Mouse (Mus musculus) v-Abl transformed pro-B cells (cell line): ENCODE results near the gene Otx2.
"Not testable (repeated sequence)": the region's sequence is repeated elsewhere in the genome, so short reads cannot be mapped to it uniquely, and the experiment has no call there.

Experiments used
- in situ Hi-C, 2 experiments: fragments of 400-800 bp; cut with MboI; formaldehyde crosslinking; loops; one replicate each; pipeline ENCODE4 v1.15.1; 2025; ENCODE audit not compliant: unreplicated experiment in 2 of 2

Gene Otx2

DNA sequence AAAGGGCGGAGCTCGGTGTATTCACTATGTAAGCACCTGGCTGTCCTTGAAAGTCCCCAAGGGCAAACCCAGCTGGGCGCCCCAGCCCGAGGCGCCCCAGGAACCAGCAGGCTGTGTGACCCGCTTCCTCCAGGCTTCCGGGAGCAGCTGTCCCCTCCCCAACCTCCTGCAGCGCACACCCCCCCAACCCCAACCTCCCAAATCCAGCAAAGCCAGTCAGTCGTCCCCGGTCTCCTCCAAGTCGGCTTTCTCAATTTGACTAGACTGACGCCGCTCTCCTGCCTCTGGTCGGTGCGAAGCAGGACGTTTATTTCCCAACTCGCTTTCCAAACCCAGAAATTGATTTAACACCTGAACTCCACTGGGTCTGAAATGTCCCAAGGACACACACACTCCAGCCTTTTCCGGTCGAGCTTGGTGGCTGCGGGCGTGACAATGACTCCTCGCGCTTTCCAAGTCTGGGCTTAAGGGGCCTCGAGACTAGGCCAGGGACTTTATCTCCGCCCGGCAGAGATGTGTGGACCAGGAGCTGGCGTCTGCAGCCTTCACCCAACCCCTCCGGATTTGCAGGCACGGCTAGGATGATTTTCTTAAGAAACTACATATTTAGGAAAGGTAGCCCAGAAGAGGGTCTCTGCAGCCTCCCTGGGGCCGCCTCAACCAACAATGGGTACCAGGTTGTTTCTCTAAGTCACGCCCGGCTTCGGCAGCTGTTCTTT is 18.4 kb downstream of the Otx2 start:
- in situ Hi-C loops = no loop called here

DNA sequence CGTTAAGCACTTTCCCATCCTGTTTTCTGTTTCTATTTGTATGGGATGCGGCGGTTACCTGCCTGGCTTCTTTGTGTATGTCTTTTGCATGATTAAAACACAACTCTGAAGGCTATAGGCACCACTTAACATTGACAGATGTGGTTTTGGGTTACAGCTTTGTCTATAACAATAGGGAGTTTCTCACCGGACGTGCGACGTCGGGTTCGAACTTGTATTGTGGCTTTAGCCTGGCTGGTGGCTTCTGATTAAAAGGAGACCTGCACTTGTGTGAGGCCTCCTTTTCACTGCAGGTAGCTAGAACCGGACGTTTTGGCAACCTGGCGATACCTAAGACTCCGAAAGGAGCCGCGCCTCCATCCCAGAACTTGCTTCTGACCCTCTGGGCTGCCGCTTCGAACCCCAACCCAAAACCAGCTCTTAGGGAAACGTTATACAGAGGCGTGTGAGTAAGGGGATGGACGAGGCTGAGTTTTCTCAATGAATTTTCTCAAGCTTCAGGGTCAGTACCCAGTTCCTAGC is 19.0 kb downstream of the Otx2 start:
- in situ Hi-C loops = no loop called here

DNA sequence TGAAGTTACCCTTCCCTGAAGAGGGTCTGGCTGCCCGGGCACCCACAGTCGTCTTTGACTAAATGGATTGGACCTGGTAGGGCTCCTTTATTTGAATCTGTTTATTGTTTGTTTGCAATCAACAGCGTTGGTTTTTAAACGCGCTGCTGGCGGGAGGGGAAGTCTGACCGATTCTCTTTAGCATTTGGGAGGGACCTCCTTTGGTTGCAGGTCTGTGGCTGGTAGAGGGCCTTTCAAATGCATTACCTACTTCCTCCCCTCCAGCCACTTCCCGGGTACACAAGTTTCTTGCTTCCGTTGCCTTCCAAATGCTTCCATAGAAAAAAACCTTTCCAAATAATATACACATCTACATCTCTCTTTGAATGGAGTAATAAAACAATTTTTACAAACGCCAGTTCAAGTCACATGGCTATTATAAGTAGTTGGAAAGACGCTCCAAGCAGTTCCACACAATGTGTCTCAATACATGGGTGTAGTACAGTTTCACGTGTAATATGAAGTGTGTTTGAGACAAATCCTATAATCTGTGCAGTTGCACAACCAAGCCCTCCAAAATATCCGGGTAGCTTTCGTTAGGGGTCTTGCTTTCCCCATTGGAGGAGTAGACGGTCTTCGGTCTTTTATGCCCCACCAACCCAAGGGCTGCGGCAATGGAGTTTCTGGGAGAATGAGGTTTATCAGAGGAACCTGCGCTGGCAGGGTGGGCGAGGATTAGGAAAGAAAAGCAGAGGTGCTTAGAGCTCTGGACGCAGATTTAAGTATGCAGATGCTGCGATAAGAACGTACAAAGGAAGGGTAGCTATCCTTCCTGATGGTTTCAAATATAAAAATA is 19.7 kb downstream of the Otx2 start:
- in situ Hi-C loops = no loop called here

DNA sequence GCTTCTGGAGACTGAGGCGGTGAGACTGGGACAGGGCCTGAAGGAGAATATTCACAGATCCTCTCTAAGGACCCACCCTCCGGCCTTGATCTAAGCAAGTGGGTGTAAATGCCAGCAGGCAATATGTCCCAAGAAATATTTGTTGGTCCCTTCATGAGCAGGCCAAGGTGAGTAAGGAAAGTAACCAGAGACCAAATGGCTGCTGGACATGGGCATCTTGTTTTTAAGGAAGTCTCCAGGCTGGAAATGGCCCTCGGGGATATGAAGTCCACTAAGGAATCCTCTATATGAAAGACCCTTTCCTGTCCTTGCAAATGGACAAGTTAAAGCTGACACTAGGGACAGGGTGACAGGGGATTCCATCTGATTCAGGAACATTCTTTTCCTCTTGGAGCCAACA is 20.5 kb downstream of the Otx2 start:
- in situ Hi-C loops = no loop called here

DNA sequence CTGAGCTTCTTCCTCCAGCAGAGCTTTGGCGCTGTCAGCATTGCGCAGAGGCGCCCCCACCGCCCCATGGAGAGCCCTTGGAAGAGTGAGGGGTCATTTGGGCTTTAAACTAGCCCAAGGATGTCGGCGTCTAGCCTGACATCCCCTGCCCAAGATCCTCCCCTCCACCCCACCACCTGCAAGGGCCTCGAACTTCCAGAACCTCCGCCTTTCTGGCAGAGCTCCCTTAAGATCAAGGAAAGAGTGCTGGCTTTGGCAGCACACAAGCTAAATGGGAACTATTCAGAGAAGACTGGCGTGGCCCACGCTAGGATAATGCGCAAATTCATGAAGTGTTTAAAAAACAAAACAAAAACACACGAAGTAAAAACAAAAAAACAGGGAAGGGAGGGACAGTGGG is 21.4 kb downstream of the Otx2 start:
- in situ Hi-C loops = no loop called here

DNA sequence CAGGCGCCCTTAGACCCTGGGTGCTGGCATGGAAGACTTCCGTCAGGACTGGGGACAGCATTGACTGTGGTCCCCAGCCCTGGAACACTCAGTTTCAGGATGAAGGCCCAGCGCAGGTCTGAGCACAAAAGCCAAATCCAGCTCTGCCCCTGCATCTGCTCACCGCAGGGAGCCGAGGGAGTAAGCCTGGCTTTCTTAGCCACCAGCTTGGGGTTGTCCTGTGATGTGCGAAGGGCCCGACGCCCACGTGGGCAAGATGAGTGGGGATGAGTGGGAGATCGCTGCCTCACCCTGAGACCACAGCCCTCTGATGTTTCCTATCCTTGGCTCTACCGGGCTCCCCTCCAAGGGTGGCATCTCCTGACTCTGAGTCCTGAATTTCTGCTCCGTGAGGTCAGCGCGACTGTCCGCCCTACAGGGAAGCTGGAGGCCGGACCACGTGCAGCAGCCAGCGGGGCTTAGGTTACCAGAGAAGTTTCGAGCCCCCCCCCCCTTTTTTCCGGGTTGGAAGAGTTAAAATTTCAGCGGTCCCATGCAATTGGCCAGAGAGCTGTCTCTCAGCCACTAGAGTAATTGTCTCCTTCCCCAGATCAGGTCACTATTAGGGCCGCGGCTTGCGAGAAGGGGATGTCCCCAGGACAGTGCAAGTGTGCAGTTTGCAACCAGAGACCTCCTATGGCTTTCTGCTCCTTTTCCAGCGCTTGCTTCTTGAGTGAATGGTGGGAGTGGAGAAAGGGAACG is 22.0 kb downstream of the Otx2 start:
- in situ Hi-C loops = no loop called here

DNA sequence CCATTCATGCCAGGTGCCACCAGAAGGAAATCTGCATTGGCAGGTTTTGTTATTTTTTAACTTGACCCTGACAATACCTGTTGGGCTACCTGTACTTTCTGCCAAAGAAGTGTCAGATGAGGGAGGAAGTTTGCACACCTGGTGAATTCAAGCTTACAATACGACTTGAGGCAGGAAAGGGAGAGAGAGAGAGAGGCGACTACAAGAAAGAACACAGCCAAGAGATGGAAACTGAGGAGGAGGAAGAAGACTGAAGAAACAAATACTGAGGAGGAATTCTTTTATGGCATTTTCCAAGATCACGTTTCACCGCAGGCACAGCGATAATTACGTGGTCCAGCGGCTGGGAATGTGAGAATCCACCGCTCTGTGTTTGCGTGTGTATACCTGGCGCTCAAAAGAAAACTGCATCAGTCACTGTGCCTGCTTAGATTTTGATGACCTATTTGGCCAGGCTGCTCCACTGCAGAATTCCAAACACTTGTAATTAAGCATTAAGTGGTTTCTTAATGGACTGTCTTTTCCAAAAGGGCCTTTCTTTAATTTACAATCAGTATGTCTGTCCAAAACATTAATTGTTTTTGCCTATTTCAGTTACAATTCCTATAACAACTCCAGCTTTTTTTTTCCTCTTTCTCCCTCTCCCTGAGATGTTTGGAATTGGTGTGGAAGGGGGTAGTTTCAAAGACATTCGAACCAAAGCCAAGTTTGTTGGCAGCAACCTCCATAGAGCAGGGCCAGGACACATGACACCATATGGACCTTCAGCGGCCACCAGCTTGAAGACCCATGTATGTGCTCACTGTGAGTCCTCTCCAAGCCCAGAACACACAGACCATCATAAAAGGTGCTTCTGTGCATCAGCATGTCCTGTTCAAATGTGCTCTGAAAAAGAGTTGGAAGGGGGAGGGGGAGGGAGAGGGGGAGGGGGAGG is 31.9 kb downstream of the Otx2 start:
- in situ Hi-C loops = no loop called here

DNA sequence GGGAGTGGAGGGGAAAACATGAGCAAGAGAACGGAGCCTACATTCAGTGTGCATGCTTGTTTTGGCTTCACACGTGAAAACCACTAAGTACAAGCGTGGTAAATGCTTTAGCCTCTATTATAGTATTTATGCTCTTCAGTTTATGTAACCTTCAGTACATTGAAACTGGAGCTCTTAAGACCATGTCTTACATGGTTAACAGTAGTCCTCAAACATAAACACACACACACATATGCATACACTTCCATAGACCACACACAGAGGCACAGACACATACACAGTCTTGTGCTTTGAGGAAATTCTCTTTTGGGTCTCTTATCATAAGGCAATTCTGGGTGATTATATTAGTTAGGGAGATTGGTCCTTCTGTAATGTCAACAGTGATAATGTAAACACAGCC is 40.5 kb downstream of the Otx2 start:
- in situ Hi-C loops = no loop called here

DNA sequence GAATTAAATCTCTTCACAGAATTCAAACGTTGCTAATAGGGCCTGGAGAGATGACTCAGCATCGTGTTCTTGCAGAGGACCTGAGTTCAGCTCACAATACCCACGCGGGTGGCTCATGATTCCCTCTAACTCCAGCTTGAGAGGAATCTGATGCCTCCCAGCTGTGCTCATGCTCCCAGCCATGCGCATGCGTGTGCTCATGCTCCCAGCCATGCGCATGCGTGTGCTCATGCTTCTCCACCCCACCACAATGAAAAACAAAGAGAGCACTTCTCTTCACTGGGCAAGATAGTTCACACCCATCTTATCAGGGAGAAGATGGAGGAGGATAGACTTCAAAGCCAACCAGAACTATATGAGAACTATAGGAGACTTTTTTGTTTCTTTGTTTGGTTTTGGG is 41.3 kb downstream of the Otx2 start:
- in situ Hi-C loops = no loop called here

DNA sequence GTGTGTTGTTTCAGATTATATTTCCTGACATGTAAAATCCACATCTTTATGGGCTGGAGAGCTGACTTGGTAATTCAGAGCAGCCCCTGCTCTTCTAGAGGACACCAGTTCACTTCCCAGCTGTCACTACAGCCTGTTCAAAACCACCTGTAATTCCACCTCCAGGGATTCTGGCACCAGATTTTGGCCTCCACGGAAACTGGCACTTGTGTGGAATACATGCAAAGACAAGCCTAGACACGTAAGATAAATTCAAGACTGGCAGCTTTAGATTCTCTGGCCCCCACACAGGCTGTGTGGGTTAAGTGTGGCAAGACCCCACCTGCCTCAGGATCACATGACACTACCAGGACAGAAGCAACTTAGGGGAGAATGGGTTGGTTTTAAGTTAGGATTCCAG is 42.1 kb downstream of the Otx2 start:
- in situ Hi-C loops = no loop called here

DNA sequence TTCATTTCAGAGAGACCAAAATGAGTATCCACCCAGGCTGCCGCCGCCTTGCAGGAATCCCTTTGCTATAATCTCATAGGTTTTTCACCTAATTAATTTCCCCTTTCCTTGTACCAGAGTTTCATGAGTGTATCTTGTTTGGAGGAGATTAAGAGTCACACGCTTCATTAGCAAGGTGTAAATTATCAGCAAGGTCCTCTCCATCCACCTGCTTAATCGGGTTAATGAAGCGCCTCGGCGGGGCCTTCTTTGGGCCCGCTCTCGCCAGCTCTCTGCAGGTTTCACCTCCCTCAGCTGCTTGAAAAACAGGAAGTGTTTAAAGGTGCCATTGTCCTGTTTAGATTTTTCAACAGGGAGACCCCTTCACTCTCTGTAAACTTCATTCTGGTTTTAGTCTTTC is 44.2 kb downstream of the Otx2 start:
- in situ Hi-C loops = no loop called here

DNA sequence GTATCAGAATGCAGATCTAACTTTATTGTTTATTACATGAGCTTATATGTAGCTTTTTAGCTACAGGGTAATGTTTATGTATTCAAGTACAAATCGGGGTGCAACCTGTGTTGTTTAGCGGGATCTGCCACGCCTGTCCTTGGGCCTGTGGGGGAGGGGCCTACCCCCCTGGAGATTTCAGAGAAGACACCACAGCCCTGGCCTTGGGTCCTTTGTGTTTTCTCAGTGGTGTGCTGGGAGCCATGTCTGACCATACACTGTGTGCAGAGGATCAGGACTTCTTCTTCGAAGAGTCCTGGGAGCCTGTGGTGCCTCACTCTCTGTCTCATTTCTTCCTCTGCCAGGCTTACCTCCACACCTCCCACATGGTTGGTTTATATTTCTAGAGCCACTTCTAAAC is 47.3 kb downstream of the Otx2 start:
- in situ Hi-C loops = no loop called here

DNA sequence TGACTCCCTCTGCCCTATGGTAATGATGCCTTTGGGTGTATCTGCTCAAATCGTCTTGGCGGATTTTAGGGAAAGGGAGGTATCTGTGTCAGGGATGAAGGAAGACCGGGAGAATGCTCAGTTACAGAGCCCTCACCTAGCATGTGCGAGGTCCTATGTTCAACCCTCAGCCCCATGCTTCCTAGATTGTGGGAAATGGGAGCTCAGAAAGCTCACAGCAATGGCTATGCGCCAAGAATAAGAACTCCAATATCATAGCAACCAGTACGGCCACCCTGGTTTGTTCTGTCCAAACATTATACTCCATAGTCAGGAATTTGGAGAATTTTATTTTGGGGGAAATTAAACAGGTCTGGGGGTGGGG is 48.3 kb downstream of the Otx2 start:
- in situ Hi-C loops = no loop called here

DNA sequence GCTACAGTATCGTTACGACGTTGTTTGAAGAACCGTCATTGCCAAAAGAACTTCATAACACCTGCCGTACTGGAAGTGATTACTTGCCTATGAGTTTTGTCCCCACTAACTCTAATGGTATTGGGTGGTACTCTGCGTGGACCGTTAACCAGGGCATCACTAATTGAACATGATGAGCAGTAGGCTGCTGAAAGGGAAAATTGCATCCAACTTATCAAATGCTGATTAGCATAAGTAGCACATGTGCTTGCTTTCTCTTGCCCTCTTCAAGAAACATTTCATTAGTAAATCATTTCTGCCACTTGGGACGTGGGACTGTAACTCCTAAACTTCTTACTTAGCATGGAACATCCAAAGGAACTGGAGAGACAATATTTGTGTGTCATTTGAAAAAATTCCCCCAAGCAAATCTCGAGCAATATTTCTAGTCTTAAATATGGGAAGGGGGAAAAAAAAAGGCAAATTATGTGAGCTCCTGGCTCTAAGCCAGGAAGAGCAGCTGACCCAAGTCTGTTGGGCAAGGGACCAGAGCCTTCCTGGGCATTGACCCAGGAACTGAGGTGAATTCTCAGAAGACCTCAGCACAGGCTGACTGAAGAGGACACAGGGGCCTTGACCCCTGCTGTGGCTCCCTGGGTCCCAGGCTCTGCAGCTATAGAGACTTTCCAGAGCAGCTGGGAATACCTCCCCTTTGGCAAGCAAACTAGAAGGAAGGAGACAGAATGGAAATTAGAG is 48.9 kb downstream of the Otx2 start:
- in situ Hi-C loops = no loop called here

DNA sequence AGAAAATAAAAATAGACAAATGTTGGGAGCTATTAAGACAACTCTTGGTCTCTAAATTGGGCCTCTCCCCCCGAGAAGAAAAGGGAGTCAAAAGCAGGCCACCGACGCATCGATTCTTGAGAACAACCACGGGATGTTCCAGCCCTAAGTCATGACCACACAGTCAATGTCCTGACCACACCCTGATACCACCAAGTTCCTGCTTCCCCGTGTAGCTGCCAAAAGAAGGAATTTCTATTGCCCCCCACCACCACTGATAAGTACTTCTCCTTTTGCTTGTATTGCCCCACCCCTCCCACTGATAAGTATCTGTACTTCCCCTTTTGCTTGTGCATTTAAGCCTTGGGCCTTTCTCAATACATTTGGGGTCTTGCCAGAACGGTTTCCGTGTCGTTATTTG is 50.9 kb downstream of the Otx2 start:
- in situ Hi-C loops = not testable (repeated sequence)

DNA sequence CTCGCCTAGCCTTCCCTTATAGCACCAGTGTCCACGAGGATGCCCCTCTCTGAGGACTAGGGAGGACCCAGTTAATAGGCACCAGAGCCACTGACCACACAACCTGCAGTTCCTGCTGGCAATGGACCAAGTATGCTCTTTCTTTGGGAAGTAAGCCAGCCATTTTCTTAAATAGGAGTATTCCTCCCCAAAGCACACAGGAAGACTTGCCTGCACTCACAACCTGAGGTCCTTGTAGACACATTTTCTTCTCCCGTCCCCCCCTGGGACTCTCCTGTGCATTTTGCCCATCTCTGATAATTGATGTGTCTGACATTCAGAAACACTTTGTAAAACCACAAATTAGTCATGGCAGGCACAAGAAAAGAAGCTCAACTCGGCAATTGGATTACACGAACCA is 57.3 kb downstream of the Otx2 start:
- in situ Hi-C loops = no loop called here

DNA sequence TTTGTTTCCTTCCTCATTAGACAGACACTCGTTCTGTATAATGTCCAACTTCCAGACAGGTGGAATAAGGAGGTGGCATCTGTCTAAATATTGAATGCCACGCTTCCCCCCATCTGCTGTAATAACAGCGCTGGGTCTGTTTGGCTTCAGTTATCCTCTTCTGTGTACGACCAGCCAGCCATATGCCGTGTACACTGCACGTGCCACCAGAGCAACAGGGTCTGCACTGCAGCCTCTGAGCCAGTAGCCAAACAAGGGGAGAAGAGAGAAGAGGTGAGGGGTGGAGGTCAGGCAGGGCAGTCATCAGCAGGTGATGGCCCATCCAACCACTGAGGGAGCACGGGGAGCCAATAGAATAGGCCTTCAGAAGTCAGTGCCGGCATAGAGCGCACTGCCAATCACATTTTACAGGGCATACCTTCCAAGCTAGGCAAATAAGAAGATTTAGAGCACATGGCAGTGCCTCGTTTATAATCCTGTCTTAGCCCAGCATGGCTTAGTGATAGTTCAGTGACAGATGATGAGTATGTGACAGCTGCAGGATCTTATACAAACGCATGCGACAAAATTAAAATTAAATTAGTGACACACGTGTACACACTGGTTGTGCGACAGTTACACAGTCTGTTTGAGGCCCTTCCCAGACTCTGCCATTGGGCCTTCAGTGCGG is 64.8 kb downstream of the Otx2 start:
- in situ Hi-C loops = no loop called here
